Mouse (Mus musculus): ENCODE data around the gene Siglecg. TPM values are rescaled to one million over a fixed set of nuclear protein-coding genes. Genes with fewer than 3 reads are reported as not detected.

Gene Siglecg
- polyA plus RNA-seq, 1 experiment = 7.7 TPM

DNA sequence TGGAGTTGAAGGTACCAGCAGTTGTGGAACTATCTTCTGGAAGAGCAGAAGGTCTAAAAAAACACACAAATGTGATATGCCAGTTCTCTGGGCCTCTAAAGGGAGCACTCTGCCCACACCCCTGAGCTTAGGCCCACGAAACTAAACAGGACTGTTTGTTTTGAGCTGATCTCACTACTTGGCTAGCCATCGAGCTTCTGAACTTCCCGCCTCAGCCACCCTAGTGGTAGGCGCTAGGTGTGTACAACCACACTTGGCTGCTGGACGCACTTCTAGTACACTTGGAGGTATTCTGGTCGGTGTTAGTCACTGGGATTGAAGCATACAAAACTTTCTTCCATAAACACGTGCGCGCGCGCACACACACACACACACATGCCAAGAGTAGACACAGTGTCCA lies 43.7 kb downstream of the Siglecg start:
- peaks cover 1% of the 10 kb centered on the region; the same call in 1 of the 2 replicates for H3K36me3 ChIP-seq (ENCODE audit: control insufficient read depth, insufficient read depth, low read length)
- TF ChIP-seq CTCF (conservative IDR thresholded peaks at IDR 0.05; ENCODE audit: insufficient read depth, insufficient read length, low read depth, low read length) (no peak; the same call in 1 of the 2 replicates), POLR2A (IDR thresholded peaks at IDR 0.05; ENCODE audit: low read depth, low read length) (no peak)
- WGBS = 87% methylated on average over 11 of the region's 11 CpGs

DNA sequence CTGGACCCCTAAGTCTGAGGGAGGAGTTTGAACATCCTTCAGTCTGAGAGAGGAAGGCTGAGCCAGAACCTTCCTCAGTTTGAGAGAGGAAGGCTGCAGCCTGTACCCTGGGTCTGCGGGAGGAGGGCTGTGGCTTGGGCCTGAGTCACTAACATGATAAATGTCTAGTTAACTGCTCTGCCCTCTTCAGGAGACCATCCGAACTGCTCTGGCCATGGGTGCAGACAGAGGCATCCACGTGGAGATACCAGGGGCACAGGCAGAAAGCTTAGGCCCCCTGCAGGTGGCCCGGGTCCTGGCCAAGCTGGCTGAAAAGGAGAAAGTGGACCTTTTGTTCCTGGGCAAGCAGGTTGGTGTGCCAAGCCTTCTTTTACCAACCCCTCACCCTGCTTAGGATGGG lies 44.6 kb downstream of the Siglecg start:
- Histone ChIP-seq H3K36me3 (ENCODE audit: control insufficient read depth, insufficient read depth, low read length) (peaks cover 1% of the 10 kb centered on the region; the same call in 1 of the 2 replicates), H3K27me3 (replicated peaks; ENCODE audit: control insufficient read depth, insufficient read depth, low read length) (no peaks in the 10 kb centered on the region), H3K4me1 (ENCODE audit: control insufficient read depth, insufficient read depth, low read length) (peaks cover 35% of the 10 kb centered on the region), H3K27ac (ENCODE audit: insufficient read depth, low read depth, low read length) (peak overlapping the region; percentile 52; the same call in 1 of the 2 replicates), H3K4me3 (ENCODE audit: insufficient read depth, low read depth, low read length) (no peak overlapping the region)
- no peak for DNase-seq
- WGBS = 44% methylated on average over 4 of the region's 4 CpGs
- no peak; the same call in 1 of the 2 replicates for TF ChIP-seq CTCF (conservative IDR thresholded peaks at IDR 0.05; ENCODE audit: insufficient read depth, insufficient read length, low read depth, low read length)
- no peak for TF ChIP-seq POLR2A (IDR thresholded peaks at IDR 0.05; ENCODE audit: low read depth, low read length)

More for the DNA sequence above, 43.7 kb downstream of the Siglecg start:
- no peak for DNase-seq
- H3K27me3 ChIP-seq (replicated peaks; ENCODE audit: control insufficient read depth, insufficient read depth, low read length) = no peaks in the 10 kb centered on the region
- H3K4me3 ChIP-seq (ENCODE audit: insufficient read depth, low read depth, low read length) = no peak overlapping the region
- no peak overlapping the region for H3K27ac ChIP-seq (ENCODE audit: insufficient read depth, low read depth, low read length)
- peaks cover 39% of the 10 kb centered on the region for H3K4me1 ChIP-seq (ENCODE audit: control insufficient read depth, insufficient read depth, low read length)

DNA sequence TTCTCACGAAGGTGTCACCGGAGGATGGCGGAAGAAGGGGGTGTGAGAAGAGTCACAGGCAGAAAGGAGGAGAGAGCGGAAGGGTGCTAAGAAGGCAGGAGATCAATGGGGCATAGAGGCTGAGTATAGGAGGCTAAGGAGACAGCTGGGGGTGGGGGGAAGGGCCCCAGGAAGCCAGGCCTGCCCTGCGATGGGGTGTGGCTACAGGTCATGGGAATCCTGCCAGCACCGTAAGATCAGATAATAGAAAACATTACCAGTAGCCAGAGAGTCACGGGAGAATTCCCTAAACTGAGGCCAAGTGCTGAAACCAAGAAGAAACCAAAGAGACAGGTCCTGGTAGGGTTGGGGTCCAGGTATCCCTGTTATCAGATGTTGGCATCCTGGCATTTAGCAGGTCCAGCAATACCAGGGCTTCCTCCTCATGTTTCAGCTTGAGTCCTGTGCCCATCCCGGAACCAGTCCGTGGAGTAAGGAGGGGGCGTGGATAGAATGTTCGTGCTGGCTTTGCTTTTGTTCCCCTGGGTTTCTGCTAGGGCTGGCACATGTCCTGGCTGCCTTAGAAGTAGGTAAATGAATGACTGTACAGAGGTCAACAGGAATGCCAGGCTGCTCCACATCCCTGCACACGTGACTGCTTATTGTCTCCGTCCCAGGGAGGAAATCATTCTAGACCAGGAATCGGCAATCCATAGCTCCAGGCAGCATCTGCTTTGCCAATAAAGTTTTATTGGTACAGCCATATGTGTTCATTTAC lies 45.8 kb downstream of the Siglecg start:
- Histone ChIP-seq H3K27me3 (replicated peaks; ENCODE audit: control insufficient read depth, insufficient read depth, low read length) (no peaks in the 10 kb centered on the region), H3K36me3 (ENCODE audit: control insufficient read depth, insufficient read depth, low read length) (peaks cover 1% of the 10 kb centered on the region; the same call in 1 of the 2 replicates), H3K27ac (ENCODE audit: insufficient read depth, low read depth, low read length) (peak overlapping the region; percentile 52), H3K4me3 (ENCODE audit: insufficient read depth, low read depth, low read length) (no peak overlapping the region), H3K4me1 (ENCODE audit: control insufficient read depth, insufficient read depth, low read length) (peaks cover 29% of the 10 kb centered on the region)
- 34% methylated on average over 14 of the region's 14 CpGs for WGBS
- DNase-seq = peak; percentile 92
- TF ChIP-seq CTCF (conservative IDR thresholded peaks at IDR 0.05; ENCODE audit: insufficient read depth, insufficient read length, low read depth, low read length) (no peak), POLR2A (IDR thresholded peaks at IDR 0.05; ENCODE audit: low read depth, low read length) (no peak)

GRCm38 (mm10) chr7:43454371-43454770 lies 46.4 kb downstream of the Siglecg start:
- Histone ChIP-seq H3K4me3 (ENCODE audit: insufficient read depth, low read depth, low read length) (no peak overlapping the region), H3K4me1 (ENCODE audit: control insufficient read depth, insufficient read depth, low read length) (peaks cover 27% of the 10 kb centered on the region), H3K36me3 (ENCODE audit: control insufficient read depth, insufficient read depth, low read length) (peaks cover 1% of the 10 kb centered on the region; the same call in 1 of the 2 replicates), H3K27me3 (replicated peaks; ENCODE audit: control insufficient read depth, insufficient read depth, low read length) (no peaks in the 10 kb centered on the region), H3K27ac (ENCODE audit: insufficient read depth, low read depth, low read length) (peak overlapping the region; percentile 52)
- DNase-seq = peak; percentile 66
- no peak for TF ChIP-seq POLR2A (IDR thresholded peaks at IDR 0.05; ENCODE audit: low read depth, low read length)
- TF ChIP-seq CTCF (conservative IDR thresholded peaks at IDR 0.05; ENCODE audit: insufficient read depth, insufficient read length, low read depth, low read length) = no peak
- WGBS = 53% methylated on average over 6 of the region's 6 CpGs

- Histone ChIP-seq H3K27me3 (replicated peaks; ENCODE audit: control insufficient read depth, insufficient read depth, low read length) (no peaks in the 10 kb centered on the region), H3K27ac (ENCODE audit: insufficient read depth, low read depth, low read length) (no peak within 1 kb of the TSS), H3K4me3 (ENCODE audit: insufficient read depth, low read depth, low read length) (no peak within 1 kb of the TSS), H3K36me3 (ENCODE audit: control insufficient read depth, insufficient read depth, low read length) (no peaks in the 10 kb centered on the region), H3K4me1 (ENCODE audit: control insufficient read depth, insufficient read depth, low read length) (no peaks in the 10 kb centered on the region)
- DNase-seq = no peak
- TF ChIP-seq CTCF (conservative IDR thresholded peaks at IDR 0.05; ENCODE audit: insufficient read depth, insufficient read length, low read depth, low read length) (no peak), POLR2A (IDR thresholded peaks at IDR 0.05; ENCODE audit: low read depth, low read length) (no peak)
- 77% methylated on average over 4 of the region's 4 CpGs for WGBS
These were observed 54.8 kb downstream of the Siglecg start, which contains the start of gene Vsig10l for GRCm38 (mm10) chr7:43462851-43463250. Gene Vsig10l (plus strand): TSS chr7:43463151.

GRCm38 (mm10) chr7:43463976-43464375 lies 56.0 kb downstream of the Siglecg start:
- TF ChIP-seq POLR2A (IDR thresholded peaks at IDR 0.05; ENCODE audit: low read depth, low read length) = no peak
- no peak for TF ChIP-seq CTCF (conservative IDR thresholded peaks at IDR 0.05; ENCODE audit: insufficient read depth, insufficient read length, low read depth, low read length)
- DNase-seq = peak; percentile 38
- Histone ChIP-seq H3K36me3 (ENCODE audit: control insufficient read depth, insufficient read depth, low read length) (no peaks in the 10 kb centered on the region), H3K27me3 (replicated peaks; ENCODE audit: control insufficient read depth, insufficient read depth, low read length) (no peaks in the 10 kb centered on the region), H3K4me3 (ENCODE audit: insufficient read depth, low read depth, low read length) (no peak overlapping the region), H3K4me1 (ENCODE audit: control insufficient read depth, insufficient read depth, low read length) (no peaks in the 10 kb centered on the region), H3K27ac (ENCODE audit: insufficient read depth, low read depth, low read length) (no peak overlapping the region)
- WGBS = 77% methylated on average over 7 of the region's 7 CpGs

GRCm38 (mm10) chr7:43464864-43465343 lies 56.9 kb downstream of the Siglecg start:
- Histone ChIP-seq H3K4me1 (ENCODE audit: control insufficient read depth, insufficient read depth, low read length) (no peaks in the 10 kb centered on the region), H3K36me3 (ENCODE audit: control insufficient read depth, insufficient read depth, low read length) (no peaks in the 10 kb centered on the region), H3K4me3 (ENCODE audit: insufficient read depth, low read depth, low read length) (peak overlapping the region; percentile 62), H3K27me3 (replicated peaks; ENCODE audit: control insufficient read depth, insufficient read depth, low read length) (no peaks in the 10 kb centered on the region), H3K27ac (ENCODE audit: insufficient read depth, low read depth, low read length) (no peak overlapping the region)
- WGBS = 13% methylated on average over 35 of the region's 35 CpGs
- TF ChIP-seq POLR2A (IDR thresholded peaks at IDR 0.05; ENCODE audit: low read depth, low read length) (no peak), CTCF (conservative IDR thresholded peaks at IDR 0.05; ENCODE audit: insufficient read depth, insufficient read length, low read depth, low read length) (no peak)
- no peak for DNase-seq
